Mouse (Mus musculus) central nervous system, embryonic 11.5 days (tissue): Measurements from ENCODE around the gene Gja1. TPM values are rescaled to one million over a fixed set of nuclear protein-coding genes. Genes with fewer than 3 reads are reported as not detected.

Experiments
- polyA plus RNA-seq: library from polyadenylated mRNA; depleted of rRNA; stranded (reverse); fragments of >200 nt; gene quantifications from 2 replicates; pipeline ENCODE4 v1.2.3, GENCODE M21; 2012; rRNA removed

Gja1 gene
- polyA plus RNA-seq: 47.0 and 78.3 TPM in 2 replicates

GRCm38 (mm10) chr10:56377097-56377965, at the start of gene Gja1:
Gene Gja1 (plus strand): TSS chr10:56377330.

Other genes starting within 250 kb of the Gja1 start
- gene Tbc1d32, start 148.6 kb upstream of the Gja1 start, polyA plus RNA-seq: 2.6 and 3.5 TPM in 2 replicates